Mouse (Mus musculus): ENCODE data around the gene Erg28. TPM values are rescaled to one million over a fixed set of nuclear protein-coding genes. Genes with fewer than 3 reads are reported as not detected.

Gene Erg28
- total and polyA plus RNA-seq, 2 experiments from 2014 or later = 79.8 to 104 TPM

DNA sequence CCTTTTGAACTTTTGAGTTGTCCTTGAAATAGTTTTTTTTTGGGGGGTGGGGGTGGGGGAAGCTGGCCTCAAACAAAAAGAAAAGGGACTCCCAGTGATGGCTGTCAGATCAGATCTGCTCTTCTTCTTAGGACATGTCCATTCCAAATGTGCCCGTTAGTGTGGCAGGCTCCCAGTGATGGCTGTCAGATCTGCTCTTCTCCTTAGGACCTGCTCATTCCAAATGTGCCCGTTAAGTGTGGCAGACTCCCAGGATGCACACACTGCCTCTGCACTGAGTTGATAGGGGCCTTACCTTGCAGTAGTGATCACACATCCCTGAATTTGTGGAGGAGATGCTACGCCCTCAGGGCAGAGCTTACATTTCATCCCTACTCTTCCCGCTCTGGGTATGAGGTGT is 32.2 kb downstream of the Erg28 start:
- H3K9ac ChIP-seq (replicated peaks; ENCODE audit: low read length, poor library complexity, severe bottlenecking) = no peak overlapping the region
- H3K4me1 ChIP-seq (ENCODE audit: insufficient read depth, low read length) = no peaks in the 10 kb centered on the region
- ATAC-seq (ENCODE audit: low FRiP score) (no peak), DNase-seq (ENCODE audit: low spot score) (no peak)
- H3K4me2 ChIP-seq (ENCODE audit: low read depth, low read length, poor library complexity, severe bottlenecking) = no peak overlapping the region
- H3K36me3 ChIP-seq (ENCODE audit: insufficient read depth, low read length) = no peaks in the 10 kb centered on the region
- no peaks in the 10 kb centered on the region for H3K9me3 ChIP-seq (ENCODE audit: low read length)
- 70% methylated on average over 4 of the region's 4 CpGs for WGBS
- no peak for TF ChIP-seq CTCF (IDR thresholded peaks at IDR 0.05)
- no peak overlapping the region for H3K27ac ChIP-seq (ENCODE audit: low read depth, low read length)
- H3K27me3 ChIP-seq (ENCODE audit: insufficient read depth, low read length) = no peaks in the 10 kb centered on the region
- H3K4me3 ChIP-seq (ENCODE audit: low read depth, low read length) = no peak overlapping the region

DNA sequence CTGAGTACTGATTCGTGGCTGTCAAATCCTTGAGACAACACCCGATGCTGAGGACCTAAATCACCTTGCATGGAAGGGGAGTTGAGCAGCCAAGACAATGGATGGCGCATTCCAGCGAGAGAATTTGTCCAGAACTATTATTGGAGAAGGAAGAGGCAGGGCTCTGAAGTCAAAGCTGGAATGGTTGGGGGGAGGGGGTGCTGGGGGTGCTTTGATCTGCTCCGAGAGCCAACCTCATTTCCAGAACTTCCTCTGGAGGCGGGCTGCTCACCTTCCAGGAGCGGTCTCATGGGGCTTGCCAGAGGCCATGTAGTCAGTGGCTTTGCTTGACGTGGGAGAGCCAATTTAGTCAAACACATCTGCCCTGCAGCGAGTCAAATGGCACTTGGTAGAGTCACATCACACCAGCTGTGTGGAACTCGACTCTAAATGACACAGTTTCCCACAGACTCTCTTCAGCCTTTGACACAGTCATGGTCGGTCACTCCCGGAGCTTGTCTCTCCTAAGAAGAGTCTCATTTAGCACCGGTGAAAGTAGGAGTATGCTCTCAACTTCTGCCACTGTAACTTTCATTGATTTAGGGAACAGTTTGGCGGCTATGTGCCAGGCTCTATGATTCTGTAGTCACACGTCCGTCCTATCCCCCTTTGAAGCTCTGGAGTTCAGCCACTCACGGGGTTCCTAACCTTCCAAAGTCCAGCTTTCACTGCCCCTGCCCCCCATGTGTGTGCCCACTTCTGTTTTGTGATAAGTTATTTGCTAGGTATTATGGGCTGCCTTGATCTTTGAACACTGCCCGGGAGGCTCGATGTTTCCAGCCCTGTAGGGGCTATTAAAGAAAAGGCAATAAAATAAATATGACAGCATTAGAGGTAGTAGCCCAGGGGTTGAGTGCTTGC is 39.2 kb downstream of the Erg28 start:
- no peaks in the 10 kb centered on the region for H3K27me3 ChIP-seq (ENCODE audit: insufficient read depth, low read length)
- H3K9me3 ChIP-seq (ENCODE audit: low read length) = no peaks in the 10 kb centered on the region
- no peak overlapping the region for H3K4me2 ChIP-seq (ENCODE audit: low read depth, low read length, poor library complexity, severe bottlenecking)
- H3K27ac ChIP-seq (ENCODE audit: low read depth, low read length) = no peak overlapping the region
- no peak overlapping the region for H3K4me3 ChIP-seq (ENCODE audit: low read depth, low read length)
- no peaks in the 10 kb centered on the region for H3K36me3 ChIP-seq (ENCODE audit: insufficient read depth, low read length)
- ATAC-seq (ENCODE audit: low FRiP score) (no peak), DNase-seq (ENCODE audit: low spot score) (no peak)
- H3K4me1 ChIP-seq (ENCODE audit: insufficient read depth, low read length) = no peaks in the 10 kb centered on the region
- no peak overlapping the region for H3K9ac ChIP-seq (replicated peaks; ENCODE audit: low read length, poor library complexity, severe bottlenecking)
- 80% methylated on average over 19 of the region's 19 CpGs for WGBS
- no peak for TF ChIP-seq CTCF (IDR thresholded peaks at IDR 0.05)

DNA sequence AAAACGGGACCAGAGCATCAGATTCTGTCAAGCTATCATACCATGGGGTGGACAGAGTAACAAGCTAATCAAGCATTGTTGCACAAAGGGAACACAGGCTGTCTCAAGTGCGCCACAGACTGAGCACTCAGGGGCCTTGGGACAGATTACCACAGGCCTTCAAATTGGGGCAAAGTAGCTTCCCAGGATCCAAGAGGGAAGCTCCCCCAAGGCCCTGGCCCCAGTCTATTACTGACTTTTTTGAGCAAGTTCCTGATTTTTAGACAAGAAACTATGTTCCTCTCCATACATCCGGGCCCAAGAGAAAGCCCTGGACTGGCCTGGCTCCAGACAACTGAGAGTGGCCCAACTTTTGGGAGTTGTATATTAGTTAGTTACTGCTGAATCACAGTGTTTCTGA is 42.7 kb downstream of the Erg28 start:
- Histone ChIP-seq H3K9ac (replicated peaks; ENCODE audit: low read length, poor library complexity, severe bottlenecking) (no peak overlapping the region), H3K36me3 (ENCODE audit: insufficient read depth, low read length) (no peaks in the 10 kb centered on the region), H3K4me1 (ENCODE audit: insufficient read depth, low read length) (no peaks in the 10 kb centered on the region), H3K9me3 (ENCODE audit: low read length) (no peaks in the 10 kb centered on the region), H3K4me3 (ENCODE audit: low read depth, low read length) (no peak overlapping the region), H3K27me3 (ENCODE audit: insufficient read depth, low read length) (no peaks in the 10 kb centered on the region), H3K4me2 (ENCODE audit: low read depth, low read length, poor library complexity, severe bottlenecking) (no peak overlapping the region), H3K27ac (ENCODE audit: low read depth, low read length) (no peak overlapping the region)
- no peak for ATAC-seq (ENCODE audit: low FRiP score)
- 75% methylated on average over 3 of the region's 3 CpGs for WGBS
- no peak for TF ChIP-seq CTCF (IDR thresholded peaks at IDR 0.05)
- no peak for DNase-seq (ENCODE audit: low spot score)

DNA sequence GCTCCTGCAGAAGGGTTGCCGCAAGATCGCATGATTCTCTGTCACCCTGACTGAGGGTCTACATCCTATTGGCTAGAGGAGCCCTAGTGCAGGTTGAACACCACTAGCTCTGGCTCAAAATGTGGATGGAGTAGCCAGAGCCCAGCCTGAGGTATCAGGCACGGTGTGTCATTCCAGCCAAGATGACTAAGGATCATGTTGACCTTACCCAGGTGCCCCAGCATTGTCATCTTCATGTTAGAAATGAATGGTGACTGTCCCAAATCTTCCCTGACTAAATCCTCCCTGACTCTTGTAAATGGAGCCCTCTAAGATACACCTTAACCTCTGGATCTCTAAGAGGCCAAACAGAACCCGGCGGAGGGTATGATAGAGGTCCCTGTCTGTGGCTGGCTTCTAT is 44.6 kb downstream of the Erg28 start:
- TF ChIP-seq CTCF (IDR thresholded peaks at IDR 0.05) = no peak
- ATAC-seq (ENCODE audit: low FRiP score) (no peak), DNase-seq (ENCODE audit: low spot score) (no peak)
- H3K4me2 ChIP-seq (ENCODE audit: low read depth, low read length, poor library complexity, severe bottlenecking) = no peak overlapping the region
- no peak overlapping the region for H3K9ac ChIP-seq (replicated peaks; ENCODE audit: low read length, poor library complexity, severe bottlenecking)
- no peaks in the 10 kb centered on the region for H3K27me3 ChIP-seq (ENCODE audit: insufficient read depth, low read length)
- no peak overlapping the region for H3K27ac ChIP-seq (ENCODE audit: low read depth, low read length)
- H3K4me1 ChIP-seq (ENCODE audit: insufficient read depth, low read length) = no peaks in the 10 kb centered on the region
- WGBS = 89% methylated on average over 5 of the region's 5 CpGs
- no peaks in the 10 kb centered on the region for H3K36me3 ChIP-seq (ENCODE audit: insufficient read depth, low read length)
- H3K9me3 ChIP-seq (ENCODE audit: low read length) = no peaks in the 10 kb centered on the region
- H3K4me3 ChIP-seq (ENCODE audit: low read depth, low read length) = no peak overlapping the region

DNA sequence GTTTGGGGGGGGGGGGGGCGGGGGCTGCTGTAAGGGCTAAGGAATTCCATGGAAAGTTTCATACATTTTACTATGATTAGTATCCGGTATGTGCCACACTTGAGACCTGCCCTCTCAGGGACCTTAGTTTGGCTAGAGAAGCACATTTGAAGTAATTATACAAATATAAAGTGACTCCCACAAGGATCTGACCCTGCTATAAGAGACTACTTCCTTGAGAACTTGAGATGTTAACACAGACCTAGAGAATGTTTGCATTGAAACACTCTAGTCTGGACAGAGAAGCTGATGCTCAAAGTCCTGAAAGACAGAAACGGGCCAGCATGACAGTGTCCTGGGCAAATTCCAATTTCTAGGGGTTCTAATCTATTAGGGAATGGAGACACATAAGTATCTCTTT is 45.4 kb downstream of the Erg28 start:
- Histone ChIP-seq H3K9ac (replicated peaks; ENCODE audit: low read length, poor library complexity, severe bottlenecking) (no peak overlapping the region), H3K27me3 (ENCODE audit: insufficient read depth, low read length) (no peaks in the 10 kb centered on the region), H3K4me1 (ENCODE audit: insufficient read depth, low read length) (no peaks in the 10 kb centered on the region), H3K4me3 (ENCODE audit: low read depth, low read length) (no peak overlapping the region), H3K9me3 (ENCODE audit: low read length) (no peaks in the 10 kb centered on the region), H3K4me2 (ENCODE audit: low read depth, low read length, poor library complexity, severe bottlenecking) (no peak overlapping the region), H3K27ac (ENCODE audit: low read depth, low read length) (no peak overlapping the region), H3K36me3 (ENCODE audit: insufficient read depth, low read length) (no peaks in the 10 kb centered on the region)
- no peak for DNase-seq (ENCODE audit: low spot score)
- 79% methylated on average over 3 of the region's 3 CpGs for WGBS
- ATAC-seq (ENCODE audit: low FRiP score) = no peak
- TF ChIP-seq CTCF (IDR thresholded peaks at IDR 0.05) = no peak

DNA sequence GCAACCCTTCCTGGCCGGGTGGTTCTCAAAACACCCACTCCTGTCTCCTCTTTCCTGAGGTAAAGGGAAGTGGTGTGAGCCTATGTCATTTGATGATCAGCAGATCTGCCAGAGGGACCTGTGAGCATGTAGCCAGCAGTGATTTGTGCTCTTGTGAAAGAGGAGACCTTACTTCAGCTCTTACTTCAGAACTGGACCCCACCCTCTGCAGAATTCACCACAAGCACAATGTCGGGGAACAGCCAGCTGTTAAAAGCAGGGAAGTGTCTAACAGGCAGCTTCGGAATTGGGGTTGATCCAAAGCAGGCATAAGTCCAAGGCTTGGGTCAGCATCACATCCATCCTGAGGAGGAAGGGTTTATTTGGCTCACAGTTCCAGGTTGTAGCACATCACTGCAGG is 53.0 kb downstream of the Erg28 start:
- H3K4me2 ChIP-seq (ENCODE audit: low read depth, low read length, poor library complexity, severe bottlenecking) = no peak overlapping the region
- whole genome bisulfite sequencing = 90% methylated on average over 3 of the region's 3 CpGs
- no peak for DNase-seq (ENCODE audit: low spot score)

More for the DNA sequence above, 53.0 kb downstream of the Erg28 start:
- Histone ChIP-seq H3K36me3 (ENCODE audit: insufficient read depth, low read length) (no peaks in the 10 kb centered on the region), H3K27ac (ENCODE audit: low read depth, low read length) (no peak overlapping the region), H3K27me3 (ENCODE audit: insufficient read depth, low read length) (no peaks in the 10 kb centered on the region), H3K4me1 (ENCODE audit: insufficient read depth, low read length) (no peaks in the 10 kb centered on the region), H3K4me3 (ENCODE audit: low read depth, low read length) (no peak overlapping the region), H3K9me3 (ENCODE audit: low read length) (no peaks in the 10 kb centered on the region), H3K9ac (replicated peaks; ENCODE audit: low read length, poor library complexity, severe bottlenecking) (no peak overlapping the region)
- no peak for TF ChIP-seq CTCF (IDR thresholded peaks at IDR 0.05)
- no peak for ATAC-seq (ENCODE audit: low FRiP score)

Data from midbrain, postnatal 0 days (tissue).